Mouse (Mus musculus): ENCODE data around the gene 1110065P20Rik. TPM values are rescaled to one million over a fixed set of nuclear protein-coding genes. Genes with fewer than 3 reads are reported as not detected.
A peak's percentile ranks its signal among the peaks of the same experiment; 100 is the strongest.

Gene 1110065P20Rik
- polyA plus RNA-seq, 1 experiment from 2014 or later, result 80.2 TPM

DNA sequence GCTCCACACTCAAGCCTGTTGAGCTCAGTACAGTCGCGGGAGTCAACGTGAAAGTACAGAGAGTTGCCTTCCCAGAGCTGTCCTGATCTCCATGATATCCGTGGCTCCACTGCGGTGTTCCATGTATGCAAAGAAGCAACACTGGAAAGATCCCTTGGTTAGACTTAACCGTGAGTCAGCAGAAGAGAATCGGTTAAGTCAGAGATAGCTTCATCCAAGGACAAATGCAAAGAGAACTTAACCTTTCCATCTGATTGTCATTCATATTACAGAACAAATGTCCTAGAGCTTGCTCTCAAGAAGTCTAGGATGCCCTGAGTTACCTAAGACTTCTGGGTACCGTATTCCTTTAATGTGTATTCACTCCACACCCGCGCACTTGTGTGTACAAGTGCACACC lies 18.2 kb downstream of the 1110065P20Rik start:
- ATAC-seq (ENCODE audit: low read depth), result no peak
- H3K9me3 ChIP-seq, result no peaks in the 10 kb centered on the region
- no peak overlapping the region for H3K9ac ChIP-seq
- peaks cover 69% of the 10 kb centered on the region for H3K36me3 ChIP-seq
- no peak overlapping the region for H3K4me2 ChIP-seq
- no peak overlapping the region for H3K27ac ChIP-seq (replicated peaks)
- 96% methylated on average over 10 of the region's 10 CpGs for WGBS
- no peaks in the 10 kb centered on the region for H3K4me1 ChIP-seq (replicated peaks)
- no peaks in the 10 kb centered on the region for H3K27me3 ChIP-seq
- no peak overlapping the region for H3K4me3 ChIP-seq

DNA sequence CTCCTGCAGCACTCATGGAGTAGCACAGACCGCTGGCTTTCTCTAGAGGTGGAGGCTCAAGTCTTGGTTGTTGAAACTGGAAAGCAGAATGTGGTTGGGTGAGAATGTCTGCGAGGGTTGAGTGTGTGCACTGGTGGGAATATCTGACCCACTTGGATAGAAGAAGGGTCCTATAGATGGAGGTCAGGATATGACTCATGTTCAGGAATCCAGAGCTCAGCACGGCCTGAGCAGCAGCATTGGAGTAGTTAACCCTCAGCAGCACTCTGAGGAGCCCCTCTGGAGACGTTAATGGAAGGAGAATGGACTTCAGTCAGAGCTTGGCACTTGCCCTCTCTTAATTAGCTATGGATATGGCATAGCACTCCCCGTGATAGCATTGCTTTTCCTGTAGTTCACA lies 21.3 kb downstream of the 1110065P20Rik start:
- Histone ChIP-seq H3K4me1 (replicated peaks) (no peaks in the 10 kb centered on the region), H3K9ac (no peak overlapping the region), H3K4me3 (no peak overlapping the region), H3K27me3 (no peaks in the 10 kb centered on the region), H3K36me3 (peaks cover 80% of the 10 kb centered on the region), H3K27ac (replicated peaks) (no peak overlapping the region), H3K9me3 (no peaks in the 10 kb centered on the region), H3K4me2 (no peak overlapping the region)
- WGBS, result 88% methylated on average over 5 of the region's 5 CpGs
- no peak for ATAC-seq (ENCODE audit: low read depth)

- Histone ChIP-seq H3K27me3 (no peaks in the 10 kb centered on the region), H3K9ac (no peak overlapping the region), H3K9me3 (no peaks in the 10 kb centered on the region), H3K4me3 (no peak overlapping the region), H3K4me2 (no peak overlapping the region), H3K27ac (replicated peaks) (no peak overlapping the region), H3K4me1 (replicated peaks) (no peaks in the 10 kb centered on the region), H3K36me3 (peaks cover 85% of the 10 kb centered on the region)
- ATAC-seq (ENCODE audit: low read depth), result no peak
- WGBS, result 94% methylated on average over 21 of the region's 21 CpGs
These were observed 25.5 kb downstream of the 1110065P20Rik start for GRCm38 (mm10) chr4:124825371-124825965.

DNA sequence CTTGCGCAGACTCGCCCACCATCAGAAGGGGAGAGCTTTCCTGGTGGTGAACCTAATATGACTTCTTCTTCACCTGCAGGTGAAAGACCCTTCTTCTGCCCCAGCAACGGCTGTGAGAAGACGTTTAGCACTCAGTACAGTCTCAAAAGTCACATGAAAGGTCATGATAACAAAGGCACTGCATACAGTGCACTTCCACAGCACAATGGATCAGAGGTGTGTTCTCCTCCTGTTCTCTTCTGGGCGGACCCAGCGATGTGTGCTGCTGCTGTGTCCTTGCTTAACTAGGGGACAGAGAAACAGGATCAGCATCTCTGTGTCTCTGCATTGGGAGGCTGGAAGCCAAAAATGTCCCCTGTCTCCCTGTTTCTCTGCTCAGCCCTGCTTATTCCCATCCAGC lies 26.0 kb downstream of the 1110065P20Rik start:
- H3K4me3 ChIP-seq, result no peak overlapping the region
- no peak for ATAC-seq (ENCODE audit: low read depth)
- no peaks in the 10 kb centered on the region for H3K9me3 ChIP-seq
- no peaks in the 10 kb centered on the region for H3K27me3 ChIP-seq
- H3K9ac ChIP-seq, result no peak overlapping the region
- H3K4me2 ChIP-seq, result no peak overlapping the region
- H3K36me3 ChIP-seq, result peaks cover 86% of the 10 kb centered on the region
- H3K27ac ChIP-seq (replicated peaks), result no peak overlapping the region
- H3K4me1 ChIP-seq (replicated peaks), result no peaks in the 10 kb centered on the region
- 91% methylated on average over 6 of the region's 6 CpGs for WGBS

DNA sequence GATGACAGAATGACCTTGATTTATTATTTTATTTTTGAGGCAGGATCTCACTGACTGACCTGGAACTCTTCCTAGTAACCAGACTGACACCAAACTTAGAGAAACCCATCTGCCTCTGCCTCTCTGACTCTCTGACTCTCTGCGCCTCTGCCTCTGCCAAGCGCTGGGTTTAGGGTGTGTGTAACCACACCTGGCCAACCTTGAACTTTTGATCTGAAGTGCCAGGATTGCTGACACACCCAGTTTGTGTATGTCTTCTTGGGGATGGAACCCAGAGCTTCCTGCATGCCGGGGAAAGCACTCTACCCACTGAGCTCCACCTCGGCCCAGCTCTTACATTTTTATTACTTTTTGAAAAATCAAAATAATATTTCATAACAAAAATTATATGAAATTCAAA lies 32.2 kb downstream of the 1110065P20Rik start:
- Histone ChIP-seq H3K9me3 (no peaks in the 10 kb centered on the region), H3K27me3 (no peaks in the 10 kb centered on the region), H3K9ac (no peak overlapping the region), H3K4me2 (no peak overlapping the region), H3K4me1 (replicated peaks) (peaks cover 10% of the 10 kb centered on the region; the same call in 1 of the 2 replicates), H3K27ac (replicated peaks) (no peak overlapping the region), H3K36me3 (peaks cover 44% of the 10 kb centered on the region), H3K4me3 (no peak overlapping the region)
- ATAC-seq (ENCODE audit: low read depth), result no peak
- 90% methylated on average over 4 of the region's 4 CpGs for WGBS

GRCm38 (mm10) chr4:124817803-124818202 lies 33.2 kb downstream of the 1110065P20Rik start:
- no peak overlapping the region for H3K4me3 ChIP-seq
- 21% methylated on average over 6 of the region's 6 CpGs for WGBS
- no peaks in the 10 kb centered on the region for H3K27me3 ChIP-seq

DNA sequence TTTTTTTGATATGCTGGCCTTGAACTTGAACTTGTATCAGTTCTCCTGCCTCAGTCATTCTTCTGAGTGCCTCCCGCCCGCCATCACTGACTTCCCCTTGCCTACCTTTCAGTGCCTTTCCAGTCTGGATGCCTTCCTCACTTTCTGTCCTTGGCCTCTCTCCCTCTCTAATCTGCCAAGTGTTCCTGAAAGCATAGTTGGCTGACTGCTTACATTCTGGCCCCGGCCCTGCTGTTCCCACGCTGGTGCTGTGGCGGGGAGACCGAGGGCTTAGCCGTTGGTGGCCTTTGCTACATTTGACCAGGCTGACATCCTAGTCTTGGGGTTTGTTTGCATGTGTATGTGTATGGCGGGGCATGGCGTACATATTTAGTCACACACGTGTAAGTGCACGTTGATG lies 35.1 kb downstream of the 1110065P20Rik start:
- 94% methylated on average over 11 of the region's 11 CpGs for WGBS
- no peaks in the 10 kb centered on the region for H3K9me3 ChIP-seq
- no peak overlapping the region for H3K27ac ChIP-seq (replicated peaks)
- no peak overlapping the region for H3K4me3 ChIP-seq
- peaks cover 20% of the 10 kb centered on the region for H3K36me3 ChIP-seq
- peaks cover 19% of the 10 kb centered on the region for H3K4me1 ChIP-seq (replicated peaks)
- H3K4me2 ChIP-seq, result no peak overlapping the region
- no peak for ATAC-seq (ENCODE audit: low read depth)
- no peaks in the 10 kb centered on the region for H3K27me3 ChIP-seq
- no peak overlapping the region for H3K9ac ChIP-seq

More at GRCm38 (mm10) chr4:124817803-124818202, 33.2 kb downstream of the 1110065P20Rik start:
- Histone ChIP-seq H3K36me3 (peaks cover 33% of the 10 kb centered on the region), H3K9me3 (no peaks in the 10 kb centered on the region), H3K4me2 (no peak overlapping the region), H3K27ac (replicated peaks) (no peak overlapping the region), H3K4me1 (replicated peaks) (peaks cover 10% of the 10 kb centered on the region; the same call in 1 of the 2 replicates), H3K9ac (no peak overlapping the region)
- peak; percentile 32; the same call in 1 of the 2 replicates for ATAC-seq (ENCODE audit: low read depth)

GRCm38 (mm10) chr4:124811347-124811975 lies 39.5 kb downstream of the 1110065P20Rik start:
- no peak overlapping the region for H3K27ac ChIP-seq (replicated peaks)
- no peaks in the 10 kb centered on the region for H3K27me3 ChIP-seq
- peaks cover 16% of the 10 kb centered on the region for H3K4me1 ChIP-seq (replicated peaks)
- H3K9ac ChIP-seq, result peak overlapping the region; percentile 45; the same call in 1 of the 2 replicates
- no peak overlapping the region for H3K4me2 ChIP-seq
- H3K9me3 ChIP-seq, result no peaks in the 10 kb centered on the region
- peaks cover 39% of the 10 kb centered on the region for H3K36me3 ChIP-seq
- ATAC-seq (ENCODE audit: low read depth), result no peak
- WGBS, result 24% methylated on average over 9 of the region's 9 CpGs
- H3K4me3 ChIP-seq, result no peak overlapping the region

DNA sequence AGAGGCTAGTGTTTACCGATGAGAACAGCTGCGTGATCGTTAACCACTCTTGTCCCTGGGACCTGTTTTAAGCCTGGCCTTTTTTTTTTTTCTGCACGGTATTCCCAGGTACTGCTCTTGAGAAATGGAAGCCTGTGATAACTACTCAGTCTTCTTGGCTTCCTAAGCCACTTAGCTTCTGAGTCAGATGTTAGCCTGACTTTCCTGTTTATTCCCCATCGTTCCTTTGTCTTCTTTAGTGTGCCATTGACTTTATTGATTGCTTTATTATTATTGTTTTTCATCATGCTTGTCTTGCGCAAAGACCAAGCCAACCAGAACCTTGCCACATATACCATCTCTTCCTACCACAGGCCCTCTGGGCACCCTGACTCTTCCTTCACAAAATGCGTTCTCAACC lies 40.9 kb downstream of the 1110065P20Rik start:
- Histone ChIP-seq H3K9ac (no peak overlapping the region), H3K4me3 (no peak overlapping the region), H3K36me3 (peaks cover 50% of the 10 kb centered on the region), H3K4me2 (no peak overlapping the region), H3K27ac (replicated peaks) (no peak overlapping the region), H3K4me1 (replicated peaks) (peaks cover 17% of the 10 kb centered on the region), H3K9me3 (no peaks in the 10 kb centered on the region), H3K27me3 (no peaks in the 10 kb centered on the region)
- 91% methylated on average over 7 of the region's 7 CpGs for WGBS
- ATAC-seq (ENCODE audit: low read depth), result no peak

GRCm38 (mm10) chr4:124809136-124809883 lies 41.7 kb downstream of the 1110065P20Rik start:
- H3K4me1 ChIP-seq (replicated peaks), result peaks cover 17% of the 10 kb centered on the region
- no peaks in the 10 kb centered on the region for H3K9me3 ChIP-seq
- H3K4me3 ChIP-seq, result no peak overlapping the region
- no peak overlapping the region for H3K27ac ChIP-seq (replicated peaks)
- ATAC-seq (ENCODE audit: low read depth), result no peak
- H3K9ac ChIP-seq, result no peak overlapping the region
- WGBS, result 91% methylated on average over 9 of the region's 9 CpGs
- H3K27me3 ChIP-seq, result no peaks in the 10 kb centered on the region
- H3K36me3 ChIP-seq, result peaks cover 57% of the 10 kb centered on the region
- H3K4me2 ChIP-seq, result no peak overlapping the region

DNA sequence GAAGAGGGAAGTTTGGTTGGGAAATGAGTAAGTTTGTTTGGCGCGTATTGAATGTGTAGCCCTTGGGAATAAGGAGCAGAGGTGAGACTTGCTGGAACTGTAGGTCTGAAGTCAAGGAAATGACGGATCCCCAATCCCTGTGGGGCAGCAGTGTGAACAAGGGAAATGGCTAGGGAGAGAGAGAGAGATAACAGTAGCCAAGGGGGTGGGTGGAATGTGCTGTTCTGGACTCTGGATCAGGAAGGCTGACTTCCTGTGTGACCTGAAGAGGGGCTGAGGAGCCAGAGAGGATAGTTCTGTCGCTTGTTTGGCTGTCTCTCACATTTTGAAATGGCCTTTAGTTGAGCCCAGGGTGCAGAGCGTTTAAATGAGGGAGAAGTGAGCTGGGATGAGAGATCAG lies 42.5 kb downstream of the 1110065P20Rik start:
- H3K36me3 ChIP-seq, result peaks cover 58% of the 10 kb centered on the region
- 86% methylated on average over 5 of the region's 5 CpGs for WGBS
- no peaks in the 10 kb centered on the region for H3K27me3 ChIP-seq
- H3K27ac ChIP-seq (replicated peaks), result no peak overlapping the region
- H3K4me2 ChIP-seq, result no peak overlapping the region
- no peak overlapping the region for H3K9ac ChIP-seq
- H3K4me3 ChIP-seq, result no peak overlapping the region
- peaks cover 21% of the 10 kb centered on the region for H3K4me1 ChIP-seq (replicated peaks)
- no peaks in the 10 kb centered on the region for H3K9me3 ChIP-seq
- ATAC-seq (ENCODE audit: low read depth), result no peak

- H3K4me2 ChIP-seq, result peak overlapping the region; percentile 81
- H3K9me3 ChIP-seq, result no peaks in the 10 kb centered on the region
- H3K27me3 ChIP-seq, result no peaks in the 10 kb centered on the region
- no peak overlapping the region for H3K27ac ChIP-seq (replicated peaks)
- peaks cover 25% of the 10 kb centered on the region for H3K4me1 ChIP-seq (replicated peaks)
- WGBS, result 88% methylated on average over 6 of the region's 6 CpGs
- H3K36me3 ChIP-seq, result peaks cover 63% of the 10 kb centered on the region
- ATAC-seq (ENCODE audit: low read depth), result no peak
- peak overlapping the region; percentile 91 for H3K4me3 ChIP-seq
- peak overlapping the region; percentile 96 for H3K9ac ChIP-seq
These were observed 47.6 kb downstream of the 1110065P20Rik start for GRCm38 (mm10) chr4:124803406-124803805.
